Mouse (Mus musculus) right cerebral cortex, adult 2 months (tissue): Measurements from ENCODE around the gene Upb1.
A peak's percentile ranks its signal among the peaks of the same experiment; 100 is the strongest.
"Not testable (repeated sequence)": the region's sequence is repeated elsewhere in the genome, so short reads cannot be mapped to it uniquely, and the experiment has no call there.

Experiments
- DNase-seq, 2 experiments: peaks; one replicate each; pipeline ENCODE4 v3.0.0; 2021 to 2022; ENCODE audit warnings: low spot score in 2 of 2

The Upb1 gene

GRCm38 (mm10) chr10:75451036-75451786 is 50.3 kb downstream of the Upb1 start:
- DNase-seq: no peak

- not testable (repeated sequence) for DNase-seq
Observed at GRCm38 (mm10) chr10:75456061-75456831, 55.3 kb downstream of the Upb1 start.

- DNase-seq: no peak
Observed at GRCm38 (mm10) chr10:75457852-75458251, 56.9 kb downstream of the Upb1 start.

DNA sequence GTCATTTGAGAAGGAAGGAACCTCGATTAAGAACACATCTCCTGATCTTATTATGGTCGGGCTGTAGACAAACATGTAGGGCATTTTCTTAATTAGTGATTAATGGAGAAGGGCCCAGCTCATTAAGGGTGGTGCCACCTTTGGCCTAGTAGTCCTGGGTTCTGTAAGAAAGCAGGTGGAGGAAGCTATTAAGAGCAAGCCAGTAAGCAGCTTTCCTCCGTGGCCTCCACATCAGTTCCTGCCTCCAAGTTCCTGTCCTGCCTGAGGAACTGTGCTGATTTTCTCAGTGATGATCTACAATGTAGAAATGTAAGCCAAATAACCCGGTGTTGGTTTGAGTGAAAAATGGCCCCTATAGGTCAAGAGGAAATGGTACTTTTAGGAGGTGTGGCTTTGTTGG is 57.4 kb downstream of the Upb1 start:
- DNase-seq: no peak

GRCm38 (mm10) chr10:75462728-75463127 is 61.8 kb downstream of the Upb1 start:
- DNase-seq: no peak

DNA sequence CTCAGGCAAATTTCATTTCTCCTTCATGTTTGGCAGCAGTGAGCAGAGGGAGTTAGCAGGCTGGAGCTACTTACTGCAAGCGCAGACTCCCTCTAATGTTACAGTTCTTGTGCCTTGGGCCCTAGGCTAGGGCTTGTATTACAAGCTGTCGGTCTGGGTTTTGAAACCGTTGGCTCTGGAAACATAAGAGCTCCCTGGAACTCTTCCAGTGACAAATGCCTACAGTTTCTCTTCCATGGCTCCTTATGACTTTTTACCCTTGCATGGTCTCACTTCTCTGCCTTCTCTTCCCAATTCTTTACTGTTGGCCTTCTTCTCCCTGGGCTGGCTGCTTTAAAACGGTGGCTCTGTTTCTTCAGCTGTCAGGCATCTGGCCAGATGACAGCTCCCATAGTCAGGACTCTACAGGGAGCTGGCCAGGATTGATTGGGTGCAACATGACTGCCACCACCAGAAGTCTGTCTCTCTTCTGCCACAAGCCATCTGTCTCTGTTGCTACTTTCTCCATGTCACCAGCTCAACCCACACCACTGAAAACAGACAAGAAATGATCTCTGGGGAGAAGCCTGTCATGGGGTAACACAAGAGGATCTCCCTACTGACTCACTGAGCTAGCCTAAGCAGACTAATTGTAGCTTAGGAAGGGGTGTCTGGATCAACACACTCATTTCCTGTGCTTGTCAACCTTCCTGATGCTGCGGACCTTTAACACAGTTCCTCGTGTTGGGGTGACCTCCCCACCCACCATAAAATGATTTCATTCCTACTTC is 65.1 kb downstream of the Upb1 start:
- no peak for DNase-seq

DNA sequence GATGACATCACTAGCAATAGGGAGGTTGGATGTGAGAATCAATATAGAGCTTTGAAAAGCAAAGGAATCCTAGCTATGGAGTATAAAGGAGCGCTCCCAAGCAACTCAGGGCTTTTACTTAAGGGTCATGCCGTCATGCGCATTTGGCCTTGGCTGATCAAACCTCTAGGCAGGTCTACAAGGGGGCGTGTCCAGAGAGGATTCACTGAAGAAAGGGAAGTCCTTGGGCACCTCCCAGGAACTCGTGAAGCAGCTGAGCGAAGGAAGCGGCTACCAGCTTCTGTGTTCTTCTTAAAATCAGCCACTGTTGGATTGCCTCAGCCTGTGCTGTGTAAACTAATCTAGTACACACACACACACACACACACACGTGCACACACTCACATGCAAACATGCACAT is 72.5 kb downstream of the Upb1 start:
- no peak for DNase-seq

DNA sequence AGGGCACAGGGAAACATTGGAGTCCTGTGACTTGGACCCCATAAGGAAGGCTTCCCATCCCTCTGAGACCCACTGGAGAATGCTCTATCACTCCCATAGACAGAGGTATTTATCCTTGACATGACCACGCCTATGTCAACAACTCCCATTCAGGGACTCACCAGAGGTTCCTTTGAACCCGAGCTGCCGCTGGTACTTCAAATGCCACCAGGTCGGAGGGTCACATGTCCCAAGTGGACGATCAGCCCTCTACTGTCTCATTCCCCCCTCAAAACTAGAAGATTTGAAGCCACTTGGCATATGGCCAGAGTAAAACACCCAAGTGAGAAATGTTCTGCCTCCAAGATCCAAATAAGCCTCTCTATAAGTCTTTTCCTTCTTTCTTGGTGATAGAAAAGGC is 73.7 kb downstream of the Upb1 start:
- DNase-seq: no peak

- not testable (repeated sequence) for DNase-seq
Observed at GRCm38 (mm10) chr10:75475139-75475850, 74.4 kb downstream of the Upb1 start.

DNA sequence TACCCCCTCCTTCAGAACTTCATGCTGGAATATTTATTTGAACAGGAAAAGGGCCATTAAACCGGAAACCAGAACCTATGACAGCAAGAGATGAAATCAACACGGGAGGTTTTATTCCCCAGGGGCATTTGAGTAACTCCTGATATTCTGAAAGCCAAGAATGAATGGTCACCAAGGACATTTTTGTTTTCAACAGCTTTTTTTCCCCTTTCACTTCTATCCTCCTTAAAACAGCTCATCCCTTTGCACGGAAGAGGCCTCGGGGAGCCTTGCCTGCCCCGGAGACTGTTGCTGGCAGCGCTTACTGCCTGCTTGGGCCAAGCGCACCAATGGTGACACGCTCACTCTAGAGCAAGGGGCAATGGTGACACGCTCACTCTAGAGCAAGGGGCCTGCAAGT is 76.1 kb downstream of the Upb1 start:
- DNase-seq: no peak

DNA sequence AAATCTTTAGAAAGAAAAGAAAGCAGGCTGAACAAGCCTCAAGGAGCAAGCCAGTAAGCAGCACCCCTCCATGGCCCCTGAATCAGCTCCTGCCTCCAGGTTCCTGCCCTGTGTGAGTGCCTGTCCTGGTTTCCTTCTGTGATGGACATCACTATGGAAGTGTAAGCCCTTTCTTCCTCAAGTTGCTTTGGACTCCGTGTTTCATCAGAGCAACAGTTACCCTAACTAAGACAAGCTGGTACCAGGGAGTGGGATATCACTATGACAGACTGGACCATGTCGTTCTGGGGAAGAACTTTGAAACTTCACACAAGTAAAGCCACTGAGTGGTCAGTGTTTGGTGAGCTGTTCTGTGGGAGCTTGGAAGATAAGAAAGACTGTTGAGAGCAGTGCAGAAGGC is 79.0 kb downstream of the Upb1 start:
- no peak for DNase-seq

GRCm38 (mm10) chr10:75481703-75482102 is 80.8 kb downstream of the Upb1 start:
- no peak for DNase-seq

- DNase-seq: no peak
Observed at GRCm38 (mm10) chr10:75482271-75482670, 81.4 kb downstream of the Upb1 start.

DNA sequence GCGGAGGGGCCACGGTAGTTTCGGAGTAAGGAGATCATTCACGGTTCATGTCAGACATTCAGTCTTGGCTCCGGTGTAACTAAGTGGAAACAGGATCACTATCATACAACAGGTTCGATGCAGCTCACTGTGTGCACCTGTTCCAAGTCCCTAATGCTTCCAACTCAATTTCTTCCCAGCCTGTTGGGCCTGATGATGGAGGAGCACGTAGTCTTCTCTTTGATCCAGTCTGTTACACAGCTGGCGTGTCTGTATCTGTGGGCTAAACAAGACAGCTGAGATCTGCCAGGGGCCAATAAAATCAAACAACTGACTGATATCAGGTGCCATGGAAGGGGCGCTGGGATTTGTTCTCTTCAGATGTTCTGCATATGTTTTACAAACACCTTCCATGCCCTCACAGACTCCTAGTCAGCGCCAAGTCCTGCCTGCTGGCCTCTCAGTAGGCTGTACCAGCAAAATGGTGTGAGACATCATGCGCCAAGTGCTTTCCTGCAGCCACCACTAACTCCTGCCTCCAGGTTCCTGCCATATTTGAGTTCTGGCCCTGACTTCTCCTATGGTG is 82.1 kb downstream of the Upb1 start:
- no peak for DNase-seq

DNA sequence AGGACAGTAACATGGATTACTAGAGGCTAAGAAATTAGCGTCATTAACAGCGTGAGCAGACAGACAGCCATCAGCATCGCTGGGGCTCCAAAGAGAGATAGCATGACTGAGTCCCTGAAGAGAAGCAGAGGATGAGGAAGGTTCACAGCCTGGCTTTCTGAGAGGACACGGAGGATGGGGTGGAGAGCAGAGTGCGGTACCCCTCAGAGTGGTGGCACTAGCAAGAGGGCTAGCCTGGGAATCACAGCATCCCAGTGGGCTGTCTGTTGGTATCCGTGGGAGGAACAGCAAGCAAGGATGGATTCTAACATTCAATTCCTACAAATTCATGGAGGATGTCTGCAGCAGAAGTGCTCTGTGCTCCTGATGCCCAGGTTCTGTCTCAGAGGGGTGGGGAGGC is 83.2 kb downstream of the Upb1 start:
- no peak for DNase-seq

DNA sequence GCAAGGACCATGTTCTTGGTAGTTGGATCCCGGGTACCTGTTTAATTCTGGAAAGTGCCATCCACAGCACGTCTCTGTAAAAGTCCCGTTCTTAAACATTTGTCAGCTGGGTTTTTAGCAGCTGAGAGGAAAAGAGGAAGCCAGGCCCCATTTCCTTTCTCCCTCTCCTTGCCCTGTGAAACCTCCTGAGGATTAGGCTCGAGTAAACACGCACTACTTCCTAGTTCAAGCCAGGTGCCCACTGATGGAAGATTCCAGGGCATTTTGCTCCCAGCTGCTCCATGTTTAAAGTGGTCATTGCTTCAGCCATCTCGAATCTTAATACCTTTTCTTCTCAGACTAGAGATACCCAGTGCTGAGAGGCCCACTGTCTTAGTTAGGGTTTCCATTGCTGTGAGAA is 83.9 kb downstream of the Upb1 start:
- no peak for DNase-seq

DNA sequence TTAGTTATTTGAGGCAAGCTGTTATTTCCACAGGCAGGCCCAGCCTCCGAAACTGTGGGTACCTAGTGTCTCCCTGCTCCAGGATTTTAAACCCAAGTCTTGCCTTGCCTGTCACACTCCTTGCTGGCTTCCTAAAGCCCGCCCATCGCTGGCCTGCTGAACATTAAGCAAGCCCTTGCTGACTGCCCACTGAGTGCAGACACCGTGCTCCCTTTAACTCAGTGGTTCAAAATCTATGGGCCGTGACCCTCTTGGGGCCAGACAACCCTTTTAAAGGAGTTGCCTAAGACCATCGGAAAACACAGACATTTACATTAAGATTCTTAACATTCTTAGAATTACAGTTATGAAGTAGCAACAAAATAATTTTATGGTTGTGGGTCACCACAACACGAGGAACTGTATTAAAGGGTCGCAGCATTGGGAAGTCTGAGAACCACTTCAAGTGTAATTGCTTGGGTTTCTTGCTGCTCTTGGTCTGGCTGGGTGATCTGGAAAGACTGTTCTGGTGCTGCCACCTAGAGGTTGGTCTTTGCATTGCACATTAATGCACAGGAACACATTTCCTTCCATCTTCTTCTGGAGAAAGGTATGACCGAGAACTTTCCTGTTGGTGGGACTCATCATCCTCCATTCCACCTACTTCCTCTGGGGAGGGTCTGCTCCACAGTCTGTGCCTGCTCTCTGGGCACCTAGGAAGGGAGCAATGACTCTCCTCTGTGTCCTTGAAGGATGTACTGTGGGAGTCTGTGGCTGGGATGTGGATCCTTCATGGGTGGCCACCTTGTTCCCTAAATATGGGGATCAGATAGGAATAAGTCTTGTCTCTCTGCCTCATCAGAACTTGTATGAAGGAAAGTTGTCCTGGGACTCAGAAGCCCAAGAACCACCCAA is 85.4 kb downstream of the Upb1 start:
- DNase-seq: peak; percentile 89 to 91

GRCm38 (mm10) chr10:75487131-75487530 is 86.2 kb downstream of the Upb1 start:
- DNase-seq: no peak

DNA sequence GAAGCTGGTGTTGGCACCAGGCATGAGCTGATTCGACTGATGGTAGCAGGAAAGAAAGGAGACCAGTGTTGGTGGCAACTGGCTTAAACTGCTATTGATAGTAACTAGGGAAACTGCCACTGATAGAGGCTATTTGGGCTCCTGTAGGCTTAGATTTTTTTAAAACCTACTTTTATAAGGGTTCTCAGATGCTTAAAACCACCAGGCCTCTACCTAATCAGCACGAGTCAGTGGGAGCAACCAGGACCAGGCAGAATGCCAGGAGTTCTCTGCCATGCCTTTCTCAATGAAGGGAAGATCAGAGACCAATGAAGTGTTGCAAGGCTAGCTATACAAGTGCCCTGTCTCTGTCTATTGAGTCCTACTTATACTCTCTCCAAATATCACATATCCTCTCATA is 88.6 kb downstream of the Upb1 start:
- DNase-seq: no peak

DNA sequence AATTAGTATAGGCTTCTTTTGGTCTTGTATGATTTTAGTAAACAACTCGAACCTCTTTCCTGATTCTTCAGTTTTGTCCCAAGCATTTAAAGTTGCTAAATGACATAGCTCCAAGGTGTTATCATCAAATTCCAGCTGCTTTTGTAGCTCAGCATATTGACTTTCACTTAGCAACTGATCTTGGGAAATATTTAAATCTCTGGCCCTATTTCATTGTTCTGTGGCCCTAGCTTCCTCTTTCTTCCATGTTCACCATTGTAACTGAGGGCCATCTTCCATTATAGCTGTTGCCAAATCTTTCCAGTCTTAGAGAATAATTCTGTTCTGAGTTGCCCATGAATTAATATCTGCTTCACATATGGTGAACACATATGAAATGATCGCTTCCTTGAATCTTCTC is 89.8 kb downstream of the Upb1 start:
- DNase-seq: no peak
